Mouse (Mus musculus) layer of hippocampus, postnatal 10 days (tissue): ENCODE results near the gene Cort. TPM values are rescaled to one million over a fixed set of nuclear protein-coding genes. Genes with fewer than 3 reads are reported as not detected.
"Not testable (repeated sequence)": the region's sequence is repeated elsewhere in the genome, so short reads cannot be mapped to it uniquely, and the experiment has no call there.

Experiments
- DNase-seq, 2 experiments: peaks; one replicate each; pipeline ENCODE4 v3.0.0; 2021; ENCODE audit warnings: low spot score in 2 of 2
- total RNA-seq, 2 experiments: library from RNA; stranded (reverse); gene quantifications; 2 replicates each; pipeline ENCODE4 v1.2.3; 2021

Gene Cort
- total RNA-seq, 2 experiments from 2014 or later = 17.8 to 22.2 TPM

- no peak for DNase-seq
Measured at GRCm38 (mm10) chr4:149148084-149148483, 21.5 kb upstream of the Cort start.

GRCm38 (mm10) chr4:149147528-149147927, 21.0 kb upstream of the Cort start:
- DNase-seq = no peak

- no peak for DNase-seq
Measured at GRCm38 (mm10) chr4:149145151-149145550, 18.6 kb upstream of the Cort start.

- DNase-seq = peak; percentile 88
Measured at GRCm38 (mm10) chr4:149144459-149144858, 17.9 kb upstream of the Cort start.

- DNase-seq = no peak
Measured at GRCm38 (mm10) chr4:149143594-149143993, 17.0 kb upstream of the Cort start.

- no peak for DNase-seq
Measured at GRCm38 (mm10) chr4:149138515-149138914, 12.0 kb upstream of the Cort start.

GRCm38 (mm10) chr4:149136982-149137770, 10.6 kb upstream of the Cort start, which contains the start of gene Cenps:
Gene Cenps (minus strand): TSS chr4:149137629.
- DNase-seq = peak; percentile 91 to 94

- DNase-seq = peak in 1 of 2 experiments; percentile 22
Measured at GRCm38 (mm10) chr4:149136116-149136850, 9.7 kb upstream of the Cort start.

GRCm38 (mm10) chr4:149133395-149133794, 6.8 kb upstream of the Cort start:
- no peak for DNase-seq

GRCm38 (mm10) chr4:149131789-149132565, 5.4 kb upstream of the Cort start:
- no peak for DNase-seq

GRCm38 (mm10) chr4:149131021-149131752, 4.6 kb upstream of the Cort start:
- no peak for DNase-seq

- no peak for DNase-seq
Measured at GRCm38 (mm10) chr4:149128467-149128866, 1.9 kb upstream of the Cort start.

- no peak for DNase-seq
Measured at GRCm38 (mm10) chr4:149126115-149126509, 451 bp downstream of the Cort start.

- DNase-seq = no peak
Measured at GRCm38 (mm10) chr4:149125341-149126114, 1.0 kb downstream of the Cort start.

- DNase-seq = no peak
Measured at GRCm38 (mm10) chr4:149123432-149123831, 3.1 kb downstream of the Cort start.

GRCm38 (mm10) chr4:149119978-149120562, 6.5 kb downstream of the Cort start:
- DNase-seq = not testable (repeated sequence)

- DNase-seq = peak; percentile 91 to 93
Measured at GRCm38 (mm10) chr4:149103875-149104561, 22.5 kb downstream of the Cort start, which contains the start of gene Dffa. Gene Dffa (plus strand): TSS chr4:149104146.

- DNase-seq = no peak
Measured at GRCm38 (mm10) chr4:149101456-149101855, 25.1 kb downstream of the Cort start.

- not testable (repeated sequence) for DNase-seq
Measured at GRCm38 (mm10) chr4:149100449-149100848, 26.1 kb downstream of the Cort start.
